Mouse (Mus musculus): ENCODE results near the gene Cul9. TPM values are rescaled to one million over a fixed set of nuclear protein-coding genes. Genes with fewer than 3 reads are reported as not detected.

Cul9 gene
- 16.8 and 17.4 TPM in 2 replicates for polyA plus RNA-seq (2015; fragmentation: Nextera tagmentation; extraction: Ambion mirVana)

DNA sequence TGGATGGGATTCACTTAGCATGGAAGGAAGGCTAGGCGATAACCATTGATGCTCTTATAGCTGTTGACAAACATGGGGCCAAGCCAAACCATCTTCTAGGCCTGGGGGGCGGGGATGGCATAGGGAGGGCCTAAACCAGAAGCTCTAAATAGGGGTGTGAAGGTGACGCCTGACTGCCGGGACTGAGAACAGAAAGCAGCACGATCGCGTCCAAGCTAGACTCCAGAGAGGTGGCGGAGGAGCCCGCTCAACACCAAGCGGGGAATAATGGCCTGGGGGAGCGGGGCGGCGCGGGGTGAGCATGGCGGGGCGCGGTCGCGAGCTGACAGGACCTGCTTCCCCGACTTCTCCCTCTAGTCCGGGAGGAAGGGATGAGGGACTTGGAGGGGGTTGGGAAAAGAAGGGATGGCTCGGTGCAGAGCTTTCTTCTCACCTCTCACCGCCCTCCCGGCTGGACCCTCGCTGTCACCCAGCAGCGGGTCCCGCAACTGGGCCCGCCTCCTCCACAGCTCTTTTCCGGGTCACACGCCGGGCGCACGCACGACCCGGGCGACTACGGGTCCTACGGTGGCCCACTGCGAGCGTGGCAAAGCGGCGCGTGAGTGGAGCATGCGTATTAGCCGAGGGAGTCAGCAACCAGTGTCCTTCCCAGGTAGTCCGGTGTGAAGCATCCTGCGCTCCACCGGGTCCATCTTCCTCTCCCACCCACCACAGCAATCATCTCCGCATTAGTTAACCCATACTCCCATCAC lies at the start of gene Cul9:
Gene Cul9 (minus strand): TSS at position 576 of the 752 bp plus-strand sequence.
- peak; percentile 89 for ATAC-seq (replicated peaks)
- peaks cover 32% of the 10 kb centered on the region for H3K36me3 ChIP-seq
- peak within 1 kb of the TSS; percentile 81 for H3K4me3 ChIP-seq
- peaks cover 23% of the 10 kb centered on the region for H3K4me1 ChIP-seq
- under 1% methylated on average over 44 of the region's 49 CpGs for WGBS
- H3K27me3 ChIP-seq: no peaks in the 10 kb centered on the region; the same call in 1 of the 2 replicates
- no peaks in the 10 kb centered on the region for H3K9me3 ChIP-seq
- H3K27ac ChIP-seq (replicated peaks): 0 out of 2 replicates have a peak within 1 kb of the TSS, but pooled peaks have one; percentile 44
- peak within 1 kb of the TSS; percentile 92 for H3K4me2 ChIP-seq (replicated peaks)
- peak within 1 kb of the TSS; percentile 86 for H3K9ac ChIP-seq (replicated peaks)

DNA sequence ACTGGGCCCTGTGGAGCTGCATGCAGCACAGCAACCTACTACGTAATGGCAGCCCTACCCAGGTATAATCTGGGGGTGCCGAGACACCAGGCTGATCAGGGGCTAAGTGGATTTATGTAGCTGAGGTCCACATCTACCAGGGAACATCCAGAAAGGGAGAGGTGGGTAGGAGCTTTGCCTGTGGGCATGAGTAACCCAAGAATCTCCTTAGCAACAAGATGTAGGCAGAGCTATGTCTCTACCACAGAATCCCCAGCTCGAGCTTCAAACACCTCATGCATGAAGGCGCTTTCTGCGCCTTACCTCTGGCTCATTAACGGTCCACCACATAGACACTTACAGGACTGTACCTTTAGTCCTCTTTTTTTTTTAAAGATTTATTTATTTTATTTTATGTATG lies 49.1 kb upstream of the Cul9 start:
- Histone ChIP-seq H3K4me2 (replicated peaks) (no peak overlapping the region), H3K36me3 (no peaks in the 10 kb centered on the region; the same call in 1 of the 2 replicates), H3K9me3 (no peaks in the 10 kb centered on the region), H3K9ac (replicated peaks) (no peak overlapping the region), H3K27me3 (no peaks in the 10 kb centered on the region), H3K4me3 (no peak overlapping the region), H3K27ac (replicated peaks) (no peak overlapping the region), H3K4me1 (no peaks in the 10 kb centered on the region)
- 89% methylated on average over 6 of the region's 6 CpGs for WGBS
- ATAC-seq (replicated peaks): no peak

DNA sequence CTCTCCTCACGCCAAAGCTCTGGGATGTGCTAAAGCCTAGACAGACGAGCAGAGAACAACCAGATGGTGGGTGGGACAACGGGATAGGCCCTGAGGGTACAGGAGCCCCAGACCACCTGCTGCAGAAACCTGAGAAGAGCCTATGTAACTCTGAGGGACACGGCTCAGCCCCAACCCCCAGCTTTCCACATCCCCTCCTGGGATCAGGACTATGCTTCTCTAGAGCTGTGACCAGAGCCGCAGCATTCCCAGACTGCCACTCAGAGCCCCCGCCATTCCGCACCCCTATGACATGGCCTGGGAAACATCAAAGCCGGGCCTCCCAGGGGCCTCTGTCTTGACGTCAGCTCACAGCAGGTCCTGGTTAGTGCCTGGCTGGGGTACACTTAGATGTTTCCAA lies 48.4 kb upstream of the Cul9 start:
- H3K4me1 ChIP-seq: no peaks in the 10 kb centered on the region
- no peak overlapping the region for H3K9ac ChIP-seq (replicated peaks)
- H3K36me3 ChIP-seq: peaks cover 6% of the 10 kb centered on the region; the same call in 1 of the 2 replicates
- H3K4me3 ChIP-seq: no peak overlapping the region
- H3K27ac ChIP-seq (replicated peaks): no peak overlapping the region
- no peak overlapping the region for H3K4me2 ChIP-seq (replicated peaks)
- ATAC-seq (replicated peaks): 0 out of 2 replicates have a peak, but pooled peaks have one; percentile 26
- H3K9me3 ChIP-seq: no peaks in the 10 kb centered on the region
- 56% methylated on average over 9 of the region's 9 CpGs for WGBS
- no peaks in the 10 kb centered on the region for H3K27me3 ChIP-seq

DNA sequence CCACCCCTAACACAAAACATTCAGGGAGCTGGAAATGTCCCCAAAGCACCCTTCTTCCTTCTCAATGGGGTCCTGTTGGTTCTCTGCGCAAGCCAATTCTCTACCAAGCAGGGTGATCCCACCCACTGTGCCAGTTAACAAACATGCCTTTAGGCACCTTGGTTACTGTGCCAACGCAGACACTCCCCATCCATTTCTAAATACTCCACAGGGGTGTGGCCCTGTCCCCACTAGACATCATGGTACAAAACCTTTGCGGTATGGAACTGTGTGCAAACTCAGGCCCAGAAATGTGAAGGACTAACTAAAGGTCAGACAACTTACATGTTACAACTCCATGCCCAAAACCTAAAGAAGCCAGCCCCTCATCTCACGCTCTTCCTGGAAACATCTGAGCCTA lies 46.9 kb upstream of the Cul9 start:
- Histone ChIP-seq H3K27ac (replicated peaks) (no peak overlapping the region), H3K9me3 (no peaks in the 10 kb centered on the region), H3K9ac (replicated peaks) (no peak overlapping the region), H3K4me1 (no peaks in the 10 kb centered on the region), H3K27me3 (no peaks in the 10 kb centered on the region), H3K36me3 (peaks cover 17% of the 10 kb centered on the region), H3K4me3 (no peak overlapping the region), H3K4me2 (replicated peaks) (no peak overlapping the region)
- 92% methylated on average over 4 of the region's 4 CpGs for WGBS
- ATAC-seq (replicated peaks): no peak

DNA sequence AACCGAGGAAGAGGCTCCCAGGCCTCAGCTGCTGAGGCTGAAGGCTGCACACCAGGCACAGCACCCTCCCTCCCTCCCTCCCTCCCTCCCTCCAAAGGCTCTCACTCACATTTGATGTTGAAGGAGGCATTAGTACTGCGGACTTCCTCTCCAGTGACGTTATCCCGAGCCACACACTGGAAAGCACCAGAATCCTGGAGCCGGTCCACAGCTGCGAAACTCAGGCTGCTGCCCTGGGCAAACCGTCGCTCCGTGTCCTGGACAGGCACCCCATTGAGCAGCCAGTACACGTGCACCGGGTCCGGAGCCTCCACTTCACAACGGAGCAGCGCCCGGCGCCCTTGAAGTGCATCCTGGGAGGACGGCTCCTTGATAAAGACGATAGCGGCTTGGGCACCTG lies 45.2 kb upstream of the Cul9 start:
- H3K4me3 ChIP-seq: no peak overlapping the region
- no peak overlapping the region for H3K27ac ChIP-seq (replicated peaks)
- H3K9me3 ChIP-seq: no peaks in the 10 kb centered on the region
- WGBS: 81% methylated on average over 19 of the region's 19 CpGs
- ATAC-seq (replicated peaks): no peak
- peaks cover 18% of the 10 kb centered on the region for H3K36me3 ChIP-seq
- H3K4me2 ChIP-seq (replicated peaks): no peak overlapping the region
- no peak overlapping the region for H3K9ac ChIP-seq (replicated peaks)
- H3K27me3 ChIP-seq: no peaks in the 10 kb centered on the region
- no peaks in the 10 kb centered on the region for H3K4me1 ChIP-seq

DNA sequence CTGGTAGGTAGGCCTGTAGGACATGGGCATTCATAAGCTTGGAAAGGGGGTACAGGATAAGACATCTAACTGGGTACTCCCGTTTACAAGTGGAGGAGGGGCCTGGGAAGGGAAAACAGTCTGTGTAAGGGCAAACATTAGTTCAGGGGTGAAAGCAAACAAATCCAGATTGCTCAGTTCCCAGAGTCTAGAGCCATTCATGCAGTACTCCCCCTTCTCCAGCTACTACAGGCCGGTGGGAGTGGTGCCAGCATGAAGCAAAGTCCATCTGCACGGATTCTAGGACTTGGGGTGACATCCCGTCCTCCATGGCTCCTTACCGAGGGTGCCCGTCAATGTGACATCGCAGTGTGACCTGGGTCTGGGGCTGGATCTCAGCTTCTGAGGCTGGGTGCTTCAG lies 44.3 kb upstream of the Cul9 start:
- Histone ChIP-seq H3K36me3 (peaks cover 25% of the 10 kb centered on the region), H3K9ac (replicated peaks) (no peak overlapping the region)
- WGBS: 89% methylated on average over 7 of the region's 7 CpGs

DNA sequence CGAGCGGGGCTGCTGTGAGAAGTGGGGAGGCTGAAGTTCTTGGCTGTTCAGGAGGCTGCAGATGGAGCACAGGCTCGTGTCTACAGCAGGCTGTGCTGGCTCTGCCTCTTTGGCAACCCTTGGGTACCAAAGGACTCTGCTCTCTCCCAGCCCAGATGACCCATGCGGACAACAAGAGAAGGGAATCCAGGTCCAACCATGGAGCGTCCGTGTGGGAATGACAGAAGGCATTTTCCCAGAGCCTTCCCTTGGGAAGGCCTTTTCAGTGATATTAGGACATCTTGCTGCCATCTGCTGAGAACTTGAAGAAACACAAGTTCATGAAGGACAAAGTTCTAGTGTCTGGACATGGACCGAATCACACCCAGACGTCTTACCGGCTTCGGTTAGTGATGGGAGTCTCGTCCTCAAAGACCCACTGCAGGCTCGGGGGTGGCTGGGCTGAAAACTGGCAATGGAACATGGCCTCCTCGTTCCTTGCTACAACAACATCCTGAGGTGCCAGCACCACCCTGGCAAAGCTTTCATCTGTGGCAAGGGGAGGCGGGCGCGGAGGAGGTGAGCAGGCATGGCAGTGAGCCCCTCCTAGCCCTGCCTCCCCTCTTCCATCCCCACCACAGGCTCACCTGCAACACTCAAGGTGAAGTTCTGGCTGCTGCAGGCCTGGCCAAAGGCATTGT lies 43.6 kb upstream of the Cul9 start:
- WGBS: 88% methylated on average over 16 of the region's 16 CpGs
- Histone ChIP-seq H3K4me2 (replicated peaks) (no peak overlapping the region), H3K9me3 (no peaks in the 10 kb centered on the region), H3K36me3 (peaks cover 29% of the 10 kb centered on the region), H3K27me3 (no peaks in the 10 kb centered on the region), H3K4me1 (no peaks in the 10 kb centered on the region), H3K4me3 (no peak overlapping the region), H3K27ac (replicated peaks) (no peak overlapping the region), H3K9ac (replicated peaks) (no peak overlapping the region)
- no peak for ATAC-seq (replicated peaks)

More for the DNA sequence above, 44.3 kb upstream of the Cul9 start:
- no peak overlapping the region for H3K4me3 ChIP-seq
- H3K4me2 ChIP-seq (replicated peaks): no peak overlapping the region
- ATAC-seq (replicated peaks): no peak
- H3K27me3 ChIP-seq: no peaks in the 10 kb centered on the region
- H3K9me3 ChIP-seq: no peaks in the 10 kb centered on the region
- H3K4me1 ChIP-seq: no peaks in the 10 kb centered on the region
- H3K27ac ChIP-seq (replicated peaks): no peak overlapping the region

DNA sequence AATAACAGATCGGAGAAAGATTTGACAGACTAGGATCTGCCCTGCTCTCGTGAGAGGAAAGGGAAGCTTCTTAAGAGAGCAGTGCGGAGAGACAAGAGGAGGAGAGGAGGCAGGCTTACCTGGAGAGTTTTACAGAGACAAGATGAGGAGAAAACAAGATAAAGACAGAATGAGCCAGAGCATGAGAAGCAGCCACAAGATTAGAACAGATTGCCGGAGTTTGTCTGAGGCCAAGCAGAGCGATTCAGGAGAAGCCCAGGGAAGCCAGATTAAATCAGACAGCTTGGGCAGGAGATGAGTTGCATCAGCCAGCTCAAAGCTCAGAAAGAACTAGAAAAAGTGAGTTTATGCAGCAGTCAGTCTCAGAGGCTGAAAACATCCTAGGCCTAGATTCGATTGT lies 42.7 kb upstream of the Cul9 start:
- Histone ChIP-seq H3K4me3 (no peak overlapping the region), H3K27ac (replicated peaks) (no peak overlapping the region), H3K4me2 (replicated peaks) (no peak overlapping the region), H3K36me3 (peaks cover 29% of the 10 kb centered on the region), H3K9me3 (no peaks in the 10 kb centered on the region), H3K27me3 (no peaks in the 10 kb centered on the region), H3K4me1 (no peaks in the 10 kb centered on the region), H3K9ac (replicated peaks) (no peak overlapping the region)
- 95% methylated on average over 6 of the region's 6 CpGs for WGBS
- ATAC-seq (replicated peaks): no peak

DNA sequence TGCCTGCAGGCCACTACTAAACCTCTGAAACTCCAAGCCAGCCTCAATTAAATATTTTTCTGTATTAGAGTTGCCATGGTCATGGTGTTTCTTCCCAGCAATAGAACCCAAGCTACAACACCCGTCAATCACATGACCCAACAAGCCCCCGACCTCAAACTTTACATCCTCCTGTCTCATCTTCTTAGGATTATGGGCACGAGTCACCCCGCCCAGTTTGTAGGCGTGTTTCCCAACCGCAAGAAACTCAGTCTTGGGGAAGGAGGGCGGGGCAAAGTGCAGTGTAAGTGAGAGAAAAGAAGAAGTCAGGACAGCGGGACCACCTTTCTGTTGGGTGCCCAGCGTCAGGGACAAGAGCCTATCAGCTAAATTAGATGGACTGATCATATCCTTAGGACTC lies 42.0 kb upstream of the Cul9 start:
- H3K36me3 ChIP-seq: peaks cover 29% of the 10 kb centered on the region
- no peak overlapping the region for H3K4me2 ChIP-seq (replicated peaks)
- no peak overlapping the region for H3K4me3 ChIP-seq

DNA sequence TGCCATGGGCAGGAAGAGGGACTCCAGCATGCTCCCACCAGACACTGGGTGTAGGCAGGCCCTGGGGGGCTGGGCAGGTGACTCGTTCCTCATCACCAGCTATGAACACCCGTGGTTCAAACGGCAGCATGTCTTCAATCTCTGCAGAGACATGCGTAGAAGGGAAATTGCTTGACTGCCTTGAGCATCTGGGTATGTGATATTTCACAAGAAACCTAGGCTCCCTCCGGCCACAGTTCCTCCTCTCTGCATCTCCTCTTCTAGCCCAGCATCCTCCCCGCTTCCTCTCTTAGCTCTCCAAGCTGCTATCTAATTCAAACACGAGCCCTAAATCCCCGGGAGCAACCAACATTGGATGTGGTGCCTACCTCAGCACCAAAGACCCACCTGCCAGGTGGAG lies 40.1 kb upstream of the Cul9 start:
- Histone ChIP-seq H3K27me3 (no peaks in the 10 kb centered on the region), H3K4me3 (no peak overlapping the region), H3K4me2 (replicated peaks) (no peak overlapping the region), H3K36me3 (peaks cover 39% of the 10 kb centered on the region), H3K9ac (replicated peaks) (no peak overlapping the region), H3K4me1 (no peaks in the 10 kb centered on the region), H3K27ac (replicated peaks) (no peak overlapping the region), H3K9me3 (no peaks in the 10 kb centered on the region)
- WGBS: 97% methylated on average over 8 of the region's 8 CpGs
- ATAC-seq (replicated peaks): no peak

More for the DNA sequence above, 42.0 kb upstream of the Cul9 start:
- Histone ChIP-seq H3K9me3 (no peaks in the 10 kb centered on the region), H3K27ac (replicated peaks) (no peak overlapping the region), H3K9ac (replicated peaks) (no peak overlapping the region), H3K4me1 (no peaks in the 10 kb centered on the region), H3K27me3 (no peaks in the 10 kb centered on the region)
- ATAC-seq (replicated peaks): no peak
- 87% methylated on average over 9 of the region's 9 CpGs for WGBS

DNA sequence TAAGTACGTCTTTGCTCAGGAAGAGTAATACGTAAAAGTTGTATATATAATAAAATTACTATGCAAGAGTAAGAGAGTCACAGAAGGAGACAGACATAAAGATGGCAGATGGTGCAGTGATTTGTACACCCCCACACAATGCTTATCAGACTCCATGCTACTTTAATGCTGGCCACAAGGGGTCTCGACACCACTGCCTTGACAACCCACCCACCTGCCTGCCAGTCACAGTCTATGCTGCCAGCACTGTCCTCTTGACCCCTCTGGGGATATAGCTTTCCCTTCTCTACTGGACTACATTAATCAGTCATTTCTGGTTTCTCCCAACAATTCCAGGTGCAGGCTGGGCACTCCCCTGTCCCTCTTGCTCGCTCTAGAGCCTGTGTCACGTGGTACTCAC lies 32.5 kb upstream of the Cul9 start:
- Histone ChIP-seq H3K27me3 (no peaks in the 10 kb centered on the region), H3K9ac (replicated peaks) (no peak overlapping the region), H3K4me1 (no peaks in the 10 kb centered on the region), H3K36me3 (peaks cover 57% of the 10 kb centered on the region), H3K4me3 (no peak overlapping the region), H3K27ac (replicated peaks) (no peak overlapping the region), H3K9me3 (no peaks in the 10 kb centered on the region), H3K4me2 (replicated peaks) (no peak overlapping the region)
- WGBS: 81% methylated on average over 5 of the region's 5 CpGs
- ATAC-seq (replicated peaks): no peak

DNA sequence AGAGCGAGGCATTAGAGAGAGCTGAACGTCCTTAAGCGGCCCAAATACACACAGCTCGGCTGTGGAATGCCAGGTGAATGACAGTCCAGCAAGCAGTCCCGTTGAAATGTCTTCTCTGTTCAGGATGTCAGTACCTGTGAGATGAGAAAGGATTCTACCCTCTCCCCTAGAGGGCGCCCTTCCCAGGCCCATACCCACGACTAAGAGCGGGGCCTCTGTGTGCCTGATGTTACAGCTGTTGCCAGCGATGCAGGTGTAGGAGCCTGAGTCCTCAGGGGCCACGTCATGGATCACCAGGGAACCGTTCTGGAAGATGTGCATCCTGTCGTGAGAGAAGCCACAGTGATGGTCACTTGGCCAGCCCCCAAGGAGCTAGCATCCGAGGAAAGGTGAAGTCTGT lies 29.9 kb upstream of the Cul9 start:
- no peak overlapping the region for H3K27ac ChIP-seq (replicated peaks)
- peaks cover 64% of the 10 kb centered on the region for H3K36me3 ChIP-seq
- 90% methylated on average over 13 of the region's 13 CpGs for WGBS
- H3K4me3 ChIP-seq: no peak overlapping the region
- no peak overlapping the region for H3K4me2 ChIP-seq (replicated peaks)
- H3K9me3 ChIP-seq: no peaks in the 10 kb centered on the region
- no peaks in the 10 kb centered on the region for H3K4me1 ChIP-seq
- H3K9ac ChIP-seq (replicated peaks): no peak overlapping the region
- ATAC-seq (replicated peaks): no peak
- no peaks in the 10 kb centered on the region for H3K27me3 ChIP-seq

Measured in forebrain, embryonic 15.5 days (tissue).